Mouse (Mus musculus) hindbrain, embryonic 14.5 days (tissue): ENCODE results near the gene Zbtb46. TPM values are rescaled to one million over a fixed set of nuclear protein-coding genes. Genes with fewer than 3 reads are reported as not detected.

Source experiments
- ATAC-seq: fragments of 200-750 bp; cut with Nextera tagmentation; 2 replicates; pipeline ENCODE4 v1.8.0; 2017; ENCODE audit warnings: moderate number of reproducible peaks, mild to moderate bottlenecking, moderate TSS enrichment, moderate library complexity; ENCODE audit not compliant: low FRiP score
- DNase-seq: peaks from one replicate; pipeline ENCODE4 v3.0.0-alpha.2; 2015; ENCODE audit warnings: low spot score
- H3K27ac ChIP-seq: fragments of 300-500 bp; sonication (generic); 2 replicates; pipeline ENCODE4 v1.5.1; 2014; ENCODE audit warnings: mild to moderate bottlenecking, moderate library complexity
- H3K27me3 ChIP-seq: fragments of 300-500 bp; sonication (generic); 2 replicates; pipeline ENCODE4 v1.6.1; 2014; ENCODE audit warnings: mild to moderate bottlenecking, low read length, mixed read lengths; ENCODE audit not compliant: control insufficient read depth, insufficient read depth
- H3K36me3 ChIP-seq: fragments of 300-500 bp; sonication (generic); replicated peaks from 2 replicates; pipeline ENCODE4 v1.6.1; 2014; ENCODE audit not compliant: control insufficient read depth, insufficient read depth
- H3K4me1 ChIP-seq: fragments of 300-500 bp; sonication (generic); replicated peaks from 2 replicates; pipeline ENCODE4 v1.6.1; 2014; ENCODE audit warnings: antibody characterized with exemption, low read length, mixed read lengths; ENCODE audit not compliant: control insufficient read depth, insufficient read depth
- H3K4me2 ChIP-seq: fragments of 300-500 bp; sonication (generic); replicated peaks from 2 replicates; pipeline ENCODE4 v1.6.1; 2014; ENCODE audit warnings: mild to moderate bottlenecking, moderate library complexity
- H3K4me3 ChIP-seq: fragments of 300-500 bp; sonication (generic); replicated peaks from 2 replicates; pipeline ENCODE4 v1.5.1; 2014; ENCODE audit warnings: mild to moderate bottlenecking, low read length
- H3K9ac ChIP-seq: fragments of 300-500 bp; sonication (generic); 2 replicates; pipeline ENCODE4 v1.6.1; 2014
- H3K9me3 ChIP-seq: fragments of 300-500 bp; sonication (generic); 2 replicates; pipeline ENCODE4 v1.6.1; 2016; ENCODE audit warnings: low read length; ENCODE audit not compliant: control insufficient read depth
- WGBS: fragments of 180-500 bp; shearing (Covaris S2); extraction: QIAGEN DNeasy Blood & Tissue Kit; methylation state at CpG from one replicate; pipeline ENCODE4 v1.1.7; 2014; 5-methylcytosine and 5-hydroxymethylcytosine counted together
- polyA plus RNA-seq: library from polyadenylated mRNA; unstranded; fragments of >200 nt; fragmentation: Nextera tagmentation; extraction: Ambion mirVana; gene quantifications from 2 replicates; pipeline ENCODE4 v1.2.1, GENCODE M21; 2014

Zbtb46 gene
- polyA plus RNA-seq, 1 experiment from 2014 or later: 19.2 TPM

DNA sequence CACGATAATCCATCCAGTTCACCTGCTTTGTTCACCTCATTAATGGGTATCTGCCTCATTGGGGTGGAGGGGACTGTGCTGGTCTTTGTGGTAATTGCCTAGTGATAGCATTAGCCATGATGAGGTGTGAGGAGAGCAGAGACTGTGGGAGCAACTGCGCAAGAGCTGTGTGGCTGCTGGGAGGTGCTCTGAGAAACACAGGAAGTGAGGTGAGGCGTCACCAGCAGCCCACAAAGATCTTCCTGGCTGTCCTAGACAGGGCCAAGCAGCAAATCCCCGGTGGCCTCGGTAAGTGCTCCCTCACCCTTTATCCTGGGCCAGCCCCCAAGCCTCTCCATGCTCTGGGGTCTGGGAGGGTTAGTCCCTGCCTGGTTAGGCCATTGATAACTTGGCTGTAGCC lies 78.1 kb downstream of the Zbtb46 start:
- Histone ChIP-seq H3K27ac (no peak overlapping the region), H3K9me3 (no peaks in the 10 kb centered on the region), H3K9ac (no peak overlapping the region), H3K4me1 (no peaks in the 10 kb centered on the region), H3K4me3 (no peak overlapping the region), H3K27me3 (no peaks in the 10 kb centered on the region), H3K4me2 (no peak overlapping the region), H3K36me3 (peaks cover 73% of the 10 kb centered on the region)
- ATAC-seq (no peak), DNase-seq (no peak)
- 90% methylated on average over 5 of the region's 5 CpGs for whole genome bisulfite sequencing

DNA sequence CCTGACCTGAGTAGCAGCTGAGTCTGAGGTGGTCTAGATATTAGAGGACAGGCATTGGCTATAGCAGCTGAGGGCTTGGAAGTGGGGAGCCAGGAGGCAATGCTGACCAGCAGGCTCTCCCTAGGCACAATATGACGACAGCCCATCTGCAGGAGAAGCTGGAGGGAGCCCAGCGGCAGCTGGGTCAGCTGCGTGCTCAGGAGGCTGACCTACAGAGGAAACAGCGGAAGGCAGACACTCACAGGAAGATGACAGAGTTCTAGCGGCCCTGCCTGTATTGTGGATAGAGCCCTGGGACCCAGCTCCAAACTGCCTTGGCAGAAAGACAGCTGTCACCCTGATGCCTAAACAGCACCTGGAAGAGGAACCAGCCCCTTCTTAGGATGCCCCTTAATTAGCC lies 79.0 kb downstream of the Zbtb46 start:
- no peak for ATAC-seq
- Histone ChIP-seq H3K9me3 (no peaks in the 10 kb centered on the region), H3K4me1 (no peaks in the 10 kb centered on the region), H3K4me3 (no peak overlapping the region), H3K9ac (no peak overlapping the region), H3K4me2 (no peak overlapping the region), H3K36me3 (peaks cover 64% of the 10 kb centered on the region), H3K27ac (no peak overlapping the region), H3K27me3 (no peaks in the 10 kb centered on the region)
- no peak for DNase-seq
- WGBS: 89% methylated on average over 5 of the region's 5 CpGs

DNA sequence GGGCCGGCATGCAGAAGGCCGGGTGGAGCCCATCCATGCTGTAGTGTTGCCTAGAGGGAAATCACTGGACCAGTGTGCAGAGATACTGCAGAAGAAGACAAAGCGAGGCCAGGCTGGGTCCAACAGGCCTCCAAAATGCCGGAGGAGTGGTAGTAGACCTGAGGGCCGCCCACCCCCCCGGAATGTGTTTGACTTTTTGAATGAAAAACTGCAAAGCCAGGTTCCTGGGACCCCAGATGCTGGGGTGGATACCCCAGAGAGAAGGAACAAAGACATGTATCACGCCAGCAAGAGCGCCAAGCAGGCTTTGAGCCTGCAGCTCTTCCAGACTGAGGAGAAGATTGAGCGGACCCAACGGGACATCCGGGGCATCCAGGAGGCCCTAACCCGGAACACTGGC lies 79.4 kb downstream of the Zbtb46 start, which contains the start of gene Lime1:
Gene Lime1, plus strand, starts transcription at position 301 of the 400 bp plus-strand sequence.
- DNase-seq: no peak
- 92% methylated on average over 12 of the region's 12 CpGs for WGBS
- Histone ChIP-seq H3K4me3 (no peak within 1 kb of the TSS), H3K9ac (no peak within 1 kb of the TSS), H3K27ac (no peak within 1 kb of the TSS), H3K4me1 (no peaks in the 10 kb centered on the region), H3K36me3 (peaks cover 60% of the 10 kb centered on the region), H3K9me3 (no peaks in the 10 kb centered on the region), H3K4me2 (no peak within 1 kb of the TSS), H3K27me3 (no peaks in the 10 kb centered on the region)
- ATAC-seq: no peak

DNA sequence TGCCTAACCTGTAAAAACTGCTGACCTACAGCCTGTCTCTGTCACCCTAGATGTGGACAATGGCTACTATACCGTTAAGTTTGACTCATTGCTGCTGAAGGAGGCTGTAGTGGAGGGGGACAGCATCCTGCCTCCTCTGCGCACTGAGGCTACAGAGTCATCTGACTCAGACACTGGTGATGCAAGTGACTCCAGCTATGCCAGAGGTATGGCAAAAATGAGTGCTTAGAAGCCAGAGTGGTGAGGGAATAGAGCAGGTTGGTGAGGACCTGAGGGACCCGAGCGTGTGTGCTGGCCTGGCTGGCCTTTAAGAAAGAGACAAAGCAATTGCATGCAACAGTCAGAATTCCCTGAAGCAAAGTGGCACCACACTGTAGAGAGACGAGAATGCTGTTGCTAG lies 80.5 kb downstream of the Zbtb46 start:
- 97% methylated on average over 5 of the region's 5 CpGs for WGBS

DNA sequence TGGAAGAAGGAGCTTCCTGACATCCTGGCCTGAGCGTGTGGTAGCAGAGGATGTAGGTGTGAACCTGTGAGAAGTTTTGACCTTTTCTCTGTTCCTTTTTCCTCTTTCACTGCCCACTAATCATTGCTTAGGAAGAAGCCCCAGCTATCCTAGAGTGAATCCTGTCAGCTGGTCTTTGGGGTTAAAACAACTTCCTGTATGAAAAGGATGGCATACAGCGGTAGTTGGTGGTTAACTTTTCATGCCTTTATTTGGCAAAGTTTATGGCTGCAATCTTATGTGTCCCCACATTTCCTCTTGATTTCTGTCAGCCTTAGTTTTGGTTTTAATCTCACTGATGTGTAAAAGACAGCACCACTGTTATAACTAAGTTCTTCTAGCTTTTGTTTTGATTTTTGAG lies 82.0 kb downstream of the Zbtb46 start:
- no peak overlapping the region for H3K4me2 ChIP-seq
- H3K27ac ChIP-seq: no peak overlapping the region
- ATAC-seq: no peak
- 85% methylated on average over 2 of the region's 2 CpGs for WGBS
- no peaks in the 10 kb centered on the region for H3K9me3 ChIP-seq
- H3K9ac ChIP-seq: no peak overlapping the region
- peaks cover 39% of the 10 kb centered on the region for H3K36me3 ChIP-seq
- DNase-seq: no peak
- H3K4me3 ChIP-seq: no peak overlapping the region
- no peaks in the 10 kb centered on the region for H3K27me3 ChIP-seq
- H3K4me1 ChIP-seq: no peaks in the 10 kb centered on the region

More for the DNA sequence above, 80.5 kb downstream of the Zbtb46 start:
- ATAC-seq (no peak), DNase-seq (no peak)
- H3K36me3 ChIP-seq: peaks cover 54% of the 10 kb centered on the region
- H3K27me3 ChIP-seq: no peaks in the 10 kb centered on the region
- no peak overlapping the region for H3K27ac ChIP-seq
- no peak overlapping the region for H3K4me2 ChIP-seq
- no peaks in the 10 kb centered on the region for H3K9me3 ChIP-seq
- H3K4me1 ChIP-seq: no peaks in the 10 kb centered on the region
- no peak overlapping the region for H3K9ac ChIP-seq
- no peak overlapping the region for H3K4me3 ChIP-seq

DNA sequence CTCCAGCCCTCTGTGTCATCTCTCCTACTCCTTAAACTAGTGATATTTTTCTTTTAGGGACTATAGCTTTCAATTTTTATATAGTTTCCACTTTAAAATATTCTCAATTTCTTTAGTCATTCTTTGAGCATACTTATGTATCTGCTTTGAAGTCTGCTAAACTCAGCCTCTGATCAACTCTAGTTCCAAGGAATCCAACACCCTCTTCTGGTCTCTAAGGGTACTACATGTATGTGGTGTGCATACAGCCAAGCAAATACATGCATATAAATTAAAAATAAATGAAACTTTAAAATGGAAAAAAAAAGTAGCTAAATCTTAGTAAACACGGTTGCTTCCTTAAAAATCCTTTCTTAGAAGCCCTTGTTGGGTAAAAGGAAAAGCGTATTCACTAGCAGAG lies 83.4 kb downstream of the Zbtb46 start:
- H3K36me3 ChIP-seq: peaks cover 27% of the 10 kb centered on the region
- no peak overlapping the region for H3K27ac ChIP-seq
- H3K9ac ChIP-seq: no peak overlapping the region
- DNase-seq: peak; percentile 44
- H3K4me1 ChIP-seq: no peaks in the 10 kb centered on the region
- no peak for ATAC-seq
- 94% methylated on average over 2 of the region's 2 CpGs for WGBS
- H3K4me2 ChIP-seq: no peak overlapping the region
- no peaks in the 10 kb centered on the region for H3K27me3 ChIP-seq
- H3K4me3 ChIP-seq: no peak overlapping the region
- H3K9me3 ChIP-seq: no peaks in the 10 kb centered on the region

DNA sequence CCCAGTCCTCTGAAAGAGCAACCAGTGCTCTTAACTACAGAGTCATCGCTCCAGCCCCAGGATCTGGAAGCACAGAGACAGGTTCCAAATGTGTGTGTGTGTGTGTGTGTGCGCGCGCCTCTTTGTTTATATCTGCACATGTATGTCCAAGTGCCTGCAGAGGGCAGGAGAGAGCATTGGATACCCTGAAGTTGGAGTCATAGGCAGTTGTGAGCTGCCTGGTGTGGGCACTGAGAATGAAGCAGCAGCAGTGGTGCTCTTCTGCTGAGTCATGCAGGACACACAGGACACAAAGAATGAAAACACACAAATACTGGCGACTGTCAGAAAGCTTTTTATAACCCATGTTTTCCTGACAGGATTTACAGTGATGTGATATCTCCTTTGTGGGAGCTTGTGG lies 89.2 kb downstream of the Zbtb46 start:
- Histone ChIP-seq H3K9me3 (no peaks in the 10 kb centered on the region), H3K9ac (no peak overlapping the region), H3K4me1 (peaks cover 28% of the 10 kb centered on the region), H3K4me2 (no peak overlapping the region), H3K36me3 (peaks cover 15% of the 10 kb centered on the region; the same call in 1 of the 2 replicates), H3K4me3 (no peak overlapping the region), H3K27ac (no peak overlapping the region), H3K27me3 (no peaks in the 10 kb centered on the region)
- 98% methylated on average over 5 of the region's 5 CpGs for WGBS
- ATAC-seq (no peak), DNase-seq (no peak)

DNA sequence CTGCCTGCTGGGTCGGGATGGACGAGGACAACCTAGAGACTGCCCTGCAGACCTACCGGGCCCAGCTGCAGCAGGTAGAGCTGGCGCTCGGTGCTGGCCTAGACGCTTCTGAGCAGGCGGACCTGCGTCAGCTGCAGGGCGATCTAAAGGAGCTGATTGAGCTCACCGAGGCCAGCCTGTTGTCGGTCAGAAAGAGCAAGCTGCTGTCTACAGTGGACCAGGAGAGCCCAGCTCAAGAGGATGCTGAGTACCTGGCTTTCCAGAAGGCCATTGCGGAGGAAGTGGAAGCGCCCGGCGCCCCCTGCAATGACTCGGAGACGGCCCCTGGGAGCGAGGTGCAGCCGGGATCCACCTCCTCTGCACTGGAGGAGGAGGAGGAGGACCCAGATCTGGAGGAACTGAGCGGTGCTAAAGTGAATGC lies 93.6 kb downstream of the Zbtb46 start:
- WGBS: 0% methylated on average over 20 of the region's 20 CpGs
- DNase-seq: no peak
- Histone ChIP-seq H3K36me3 (peaks cover 35% of the 10 kb centered on the region), H3K9me3 (no peaks in the 10 kb centered on the region), H3K27ac (peak overlapping the region; percentile 91), H3K9ac (peak overlapping the region; percentile 94), H3K27me3 (no peaks in the 10 kb centered on the region), H3K4me1 (peaks cover 35% of the 10 kb centered on the region), H3K4me3 (peak overlapping the region; percentile 90), H3K4me2 (peak overlapping the region; percentile 94)
- peak; percentile 70 for ATAC-seq

DNA sequence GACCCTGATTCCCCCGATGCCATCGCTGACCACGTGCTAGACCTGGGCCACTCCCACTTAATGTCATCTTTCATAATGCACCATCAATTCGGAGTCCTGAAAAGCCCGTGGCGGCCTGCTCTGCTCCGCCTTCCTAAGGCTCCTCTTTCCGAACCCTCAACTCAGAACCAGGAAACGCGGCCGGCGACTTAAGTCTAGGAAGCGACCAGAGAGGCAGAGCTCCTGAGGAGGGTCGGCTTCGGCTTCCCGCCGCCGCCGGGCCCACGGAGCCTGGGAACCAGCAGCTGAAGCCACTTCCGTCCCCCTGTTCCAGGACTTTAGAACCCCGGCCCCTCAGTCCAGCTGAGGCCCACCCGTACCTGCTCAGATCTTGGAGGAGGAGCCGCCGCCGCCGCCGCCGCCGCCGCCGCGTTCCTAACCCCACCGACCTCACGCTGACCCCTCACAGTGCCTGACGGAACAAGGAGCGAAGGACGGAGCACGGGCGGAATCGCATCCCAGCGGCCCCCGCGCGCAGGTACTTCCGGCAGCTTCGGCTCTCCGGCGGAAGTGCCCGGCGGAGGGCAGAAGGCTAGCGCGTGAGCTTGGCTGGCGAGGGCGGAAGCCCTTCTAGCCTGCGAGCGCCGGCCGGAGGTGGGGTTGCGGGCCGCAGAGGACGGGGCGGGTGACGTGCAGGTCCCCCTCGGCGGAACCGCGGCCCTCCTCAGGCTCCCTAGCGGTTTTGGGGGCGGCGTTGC lies 94.2 kb downstream of the Zbtb46 start, which contains the start of the genes Zgpat and Arfrp1:
Gene Zgpat, plus strand, starts transcription at position 69 of the 737 bp plus-strand sequence.
Gene Arfrp1, minus strand, starts transcription at position 545 of the 737 bp plus-strand sequence.
- Histone ChIP-seq H3K4me3 (peak within 1 kb of the TSS; percentile 90), H3K9me3 (no peaks in the 10 kb centered on the region), H3K27me3 (no peaks in the 10 kb centered on the region), H3K4me2 (peak within 1 kb of the TSS; percentile 94), H3K9ac (peak within 1 kb of the TSS; percentile 94), H3K4me1 (peaks cover 35% of the 10 kb centered on the region), H3K36me3 (peaks cover 35% of the 10 kb centered on the region), H3K27ac (peak within 1 kb of the TSS; percentile 91)
- under 1% methylated on average over 70 of the region's 71 CpGs for WGBS
- DNase-seq (peak; percentile 85), ATAC-seq (peak; percentile 92)
